Mouse (Mus musculus) kidney, postnatal 4 days (tissue): ENCODE results near the gene Vmn2r61.

Experiments
- DNase-seq, 2 experiments: peaks; one replicate each; pipeline ENCODE4 v3.0.0; 2021; ENCODE audit warnings: mixed read lengths in 2 of 2

Vmn2r61 gene

GRCm38 (mm10) chr7:42259753-42260152 is at the start of gene Vmn2r61:
Gene Vmn2r61 (plus strand): TSS chr7:42260053.
- DNase-seq, result no peak
